Mouse (Mus musculus) urinary bladder, postnatal 25 days (tissue): ENCODE data around the gene Cntnap2.
"Not testable (repeated sequence)": the region's sequence is repeated elsewhere in the genome, so short reads cannot be mapped to it uniquely, and the experiment has no call there.

Experiments used
- DNase-seq: peaks from one replicate; pipeline ENCODE4 v3.0.0; 2022; ENCODE audit warnings: low spot score

The Cntnap2 gene

DNA sequence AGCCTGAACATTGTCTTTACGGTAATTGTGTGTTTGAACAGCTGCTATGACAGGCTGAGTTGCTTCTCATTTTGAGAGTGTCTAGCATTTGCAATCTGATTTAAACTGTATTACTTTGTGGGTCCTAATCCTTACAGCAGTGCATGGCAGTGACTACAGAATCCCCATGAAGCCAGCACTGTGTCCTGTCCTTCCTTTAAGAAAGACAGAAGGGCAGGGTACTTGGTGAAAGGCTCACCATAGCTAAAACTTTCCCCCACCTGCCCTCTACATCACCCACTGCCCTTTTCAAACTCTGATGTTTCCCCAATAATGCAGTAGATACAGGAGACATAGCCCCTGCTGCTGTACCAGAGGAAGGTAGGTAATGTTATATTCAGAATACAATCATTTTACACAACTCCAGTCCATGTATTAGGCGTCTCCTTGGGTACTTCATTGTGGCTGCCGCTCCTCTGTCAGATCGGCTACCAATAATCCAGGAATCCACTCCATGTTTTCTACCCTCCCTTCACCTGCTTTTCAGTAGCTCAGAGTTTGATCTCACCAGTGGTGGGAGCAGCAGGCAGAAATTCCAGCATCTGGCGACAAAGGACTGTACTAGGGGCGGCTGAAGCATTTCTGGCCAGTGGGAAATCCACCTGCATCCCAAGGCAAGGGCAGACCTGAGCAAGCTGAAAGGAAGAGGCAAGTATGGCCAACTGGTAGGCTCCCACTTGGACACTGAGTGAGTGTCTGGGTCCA, 2184.9 kb downstream of the Cntnap2 start:
- DNase-seq, result peak; percentile 14

DNA sequence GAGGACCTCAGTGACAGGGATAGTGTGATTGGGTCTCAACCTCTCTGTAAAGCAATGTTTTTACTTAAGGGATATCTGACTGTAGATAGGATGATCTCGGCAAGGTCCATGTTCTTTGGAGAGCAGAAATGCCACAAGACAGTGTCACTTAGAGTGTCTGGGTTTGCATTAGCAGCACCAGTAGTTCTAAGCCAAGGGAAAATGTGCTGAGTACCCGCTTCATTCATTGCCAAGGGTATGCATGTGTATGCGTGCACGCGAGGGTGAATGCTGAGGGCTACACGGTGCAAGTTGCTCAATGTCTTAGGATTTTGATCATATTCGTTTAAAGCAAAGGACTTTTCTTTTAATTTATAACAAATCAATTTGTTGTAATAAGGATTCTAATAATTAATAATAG, 2185.5 kb downstream of the Cntnap2 start:
- DNase-seq, result no peak

GRCm38 (mm10) chr6:47255270-47255669, 2196.1 kb downstream of the Cntnap2 start:
- DNase-seq, result no peak

- DNase-seq, result no peak
Measured at GRCm38 (mm10) chr6:47256227-47256887, 2197.2 kb downstream of the Cntnap2 start.

DNA sequence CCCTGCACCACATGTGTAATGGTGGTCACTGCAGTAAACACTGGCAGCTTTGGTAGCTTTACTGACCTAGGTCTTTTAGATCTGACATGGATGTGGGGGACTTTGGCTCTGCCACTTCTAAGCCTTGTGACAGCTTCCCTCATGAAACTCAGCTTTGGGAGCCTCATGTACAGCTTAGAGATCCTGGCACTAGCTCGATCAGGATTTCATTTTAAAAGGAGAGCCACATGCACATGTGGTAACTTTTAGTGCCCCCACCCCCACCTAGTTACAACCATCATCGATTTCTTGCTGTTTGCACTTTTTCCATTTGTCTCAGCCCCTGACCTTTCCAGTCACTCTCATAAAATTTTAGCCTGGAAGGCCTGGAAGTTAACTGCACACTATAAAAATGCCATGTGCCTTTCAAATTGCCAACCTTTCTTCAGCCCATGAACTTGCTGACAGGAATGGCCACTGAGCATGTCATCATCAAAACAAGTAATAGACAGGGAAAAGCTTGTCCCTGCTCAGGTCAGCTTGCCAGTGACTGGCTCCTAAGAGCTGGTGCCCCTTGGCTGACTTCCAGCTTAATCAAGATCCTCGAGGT, 2197.9 kb downstream of the Cntnap2 start:
- no peak for DNase-seq

GRCm38 (mm10) chr6:47259626-47260114, 2200.5 kb downstream of the Cntnap2 start:
- DNase-seq, result no peak

- DNase-seq, result no peak
Measured at GRCm38 (mm10) chr6:47267236-47267635, 2208.1 kb downstream of the Cntnap2 start.

- DNase-seq, result no peak
Measured at GRCm38 (mm10) chr6:47269455-47269854, 2210.3 kb downstream of the Cntnap2 start.

GRCm38 (mm10) chr6:47271576-47271975, 2212.4 kb downstream of the Cntnap2 start:
- DNase-seq, result no peak

DNA sequence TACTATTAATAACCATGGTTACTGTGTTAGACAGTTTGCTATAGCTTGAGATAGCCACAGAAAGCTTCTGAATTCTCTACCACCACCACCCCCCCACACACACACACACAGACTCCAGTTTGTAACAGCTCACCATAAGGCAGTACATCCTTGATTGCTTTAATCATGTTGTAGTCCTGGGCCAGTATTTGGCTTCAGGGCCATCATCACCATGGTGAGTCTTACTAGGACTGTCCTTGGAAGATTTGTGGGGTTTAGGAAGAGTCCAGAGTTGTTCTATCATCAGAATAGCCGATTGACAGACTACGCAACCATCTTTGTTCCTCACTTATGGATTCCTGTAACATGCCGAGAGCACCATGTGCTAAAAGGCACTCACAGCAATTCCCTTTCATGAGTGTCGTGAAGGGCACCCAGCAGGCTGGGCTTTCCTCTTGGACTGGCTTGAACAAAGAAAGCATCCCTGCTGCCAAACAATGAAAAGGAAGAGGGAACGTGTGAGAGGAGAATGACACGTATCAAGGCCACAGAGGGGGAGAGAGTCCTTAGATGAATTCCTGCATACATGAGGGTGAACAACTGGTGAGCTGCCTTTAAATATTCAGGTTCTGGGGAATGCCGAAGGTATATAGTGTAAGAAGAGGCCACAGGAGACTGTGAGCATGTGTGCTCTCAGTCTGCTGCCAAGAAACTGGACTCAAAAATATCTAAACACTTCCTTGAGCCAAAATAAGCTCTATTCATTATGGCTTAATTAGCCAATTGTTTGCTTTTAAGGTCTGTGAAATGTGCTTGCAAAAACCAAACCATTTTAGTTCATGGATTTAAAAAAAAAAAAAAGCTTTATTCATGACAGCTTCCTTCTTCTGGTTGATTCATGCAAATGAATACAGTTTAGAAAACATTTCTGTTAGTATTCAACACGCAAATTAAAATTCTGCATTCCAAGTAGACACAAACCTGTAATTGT, 2213.7 kb downstream of the Cntnap2 start:
- no peak for DNase-seq

DNA sequence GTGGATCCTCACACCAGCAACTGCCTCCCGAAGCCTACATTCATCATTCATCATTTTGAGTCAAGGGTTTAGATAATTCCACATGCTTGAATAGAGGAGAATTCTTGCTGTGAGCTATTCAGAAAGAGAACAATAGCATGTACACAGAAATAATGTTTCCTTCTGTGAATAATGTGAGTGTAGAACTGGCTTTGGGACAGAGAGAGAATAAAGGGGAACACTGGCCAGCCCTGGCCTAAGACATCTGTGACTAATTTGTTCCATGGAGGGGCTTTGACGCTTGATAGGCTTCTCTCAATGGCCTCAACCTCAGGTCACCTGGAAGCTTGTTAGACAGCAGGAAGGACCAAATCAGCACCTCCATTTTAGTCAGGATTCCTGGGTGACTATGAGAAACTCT, 2215.9 kb downstream of the Cntnap2 start:
- DNase-seq, result no peak

- DNase-seq, result no peak
Measured at GRCm38 (mm10) chr6:47279183-47279582, 2220.0 kb downstream of the Cntnap2 start.

DNA sequence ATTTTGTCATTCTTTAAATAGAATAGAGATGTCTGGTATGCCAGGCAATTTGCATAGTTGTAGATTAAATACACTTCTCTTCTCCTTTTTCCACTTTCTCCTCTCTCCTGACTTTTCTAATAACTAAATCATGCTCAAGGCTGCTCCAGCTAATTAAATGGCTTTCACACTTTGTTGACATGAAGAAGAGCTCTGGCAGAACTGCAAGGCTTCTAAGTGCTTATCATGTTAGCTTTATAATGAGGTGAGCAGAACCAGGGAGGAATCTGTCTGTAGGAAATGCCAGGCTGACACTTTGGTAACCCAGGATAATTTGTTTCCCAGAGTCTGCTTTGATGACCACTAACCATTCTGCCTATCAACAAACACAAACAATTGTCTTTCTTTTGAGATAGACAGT, 2222.4 kb downstream of the Cntnap2 start:
- no peak for DNase-seq

GRCm38 (mm10) chr6:47284794-47285193, 2225.6 kb downstream of the Cntnap2 start:
- no peak for DNase-seq

DNA sequence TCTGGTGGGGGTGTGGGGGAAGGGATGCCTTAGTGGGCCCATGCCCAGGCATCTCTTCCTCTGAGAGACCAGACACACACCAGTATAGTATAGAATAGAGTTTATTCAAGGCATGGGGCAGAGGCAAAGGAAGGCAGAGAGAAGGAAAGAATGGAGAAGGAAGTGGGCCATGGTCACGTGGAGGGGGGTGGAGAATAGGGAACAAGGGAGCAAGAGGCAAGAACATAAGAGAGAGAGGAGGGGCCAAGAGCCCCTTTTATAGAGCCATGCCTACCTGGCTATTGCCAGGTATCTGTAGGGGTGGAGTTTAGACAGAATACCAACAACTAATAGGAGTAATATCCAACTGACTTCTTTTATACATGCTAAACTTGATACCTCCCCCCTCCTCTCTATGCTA, 2226.6 kb downstream of the Cntnap2 start:
- DNase-seq, result no peak

- DNase-seq, result not testable (repeated sequence)
Measured at GRCm38 (mm10) chr6:47286247-47286967, 2227.2 kb downstream of the Cntnap2 start.

DNA sequence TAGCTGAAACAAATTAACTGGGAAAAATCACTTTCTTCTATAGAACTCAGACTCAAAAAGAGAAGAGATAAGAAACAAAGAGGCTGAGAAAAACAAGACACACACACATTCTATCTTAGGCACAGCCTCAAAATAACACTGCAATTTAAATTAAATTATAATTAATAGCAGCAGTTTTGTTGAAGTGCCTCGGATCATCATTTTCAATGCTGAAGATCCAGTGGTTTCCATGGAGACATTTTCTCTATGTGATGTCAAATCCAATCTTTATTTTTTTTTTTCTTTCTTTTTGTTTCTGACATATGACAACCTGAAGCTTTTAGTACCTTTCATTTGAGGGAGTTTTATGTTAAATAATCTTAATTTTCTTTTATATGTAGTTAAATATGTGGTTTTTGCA, 2228.6 kb downstream of the Cntnap2 start:
- DNase-seq, result no peak

DNA sequence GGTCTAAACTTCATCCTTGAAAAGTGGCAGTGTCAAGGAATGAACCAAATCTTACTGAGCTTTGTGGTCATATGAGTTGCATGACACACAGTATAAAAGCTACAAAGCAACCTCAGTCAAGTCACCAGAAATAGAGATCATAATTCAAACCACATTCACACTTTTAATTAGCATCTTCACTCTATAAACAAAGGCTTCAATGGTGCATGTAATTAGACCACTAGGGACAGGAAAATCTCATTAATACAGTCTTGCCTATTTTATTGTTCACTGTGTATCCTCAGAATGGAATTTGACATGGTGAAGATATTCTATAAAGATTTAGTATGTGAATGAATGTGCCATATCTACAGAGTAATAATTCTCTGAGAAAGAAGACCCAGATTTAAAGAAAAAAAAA, 2232.8 kb downstream of the Cntnap2 start:
- no peak for DNase-seq

DNA sequence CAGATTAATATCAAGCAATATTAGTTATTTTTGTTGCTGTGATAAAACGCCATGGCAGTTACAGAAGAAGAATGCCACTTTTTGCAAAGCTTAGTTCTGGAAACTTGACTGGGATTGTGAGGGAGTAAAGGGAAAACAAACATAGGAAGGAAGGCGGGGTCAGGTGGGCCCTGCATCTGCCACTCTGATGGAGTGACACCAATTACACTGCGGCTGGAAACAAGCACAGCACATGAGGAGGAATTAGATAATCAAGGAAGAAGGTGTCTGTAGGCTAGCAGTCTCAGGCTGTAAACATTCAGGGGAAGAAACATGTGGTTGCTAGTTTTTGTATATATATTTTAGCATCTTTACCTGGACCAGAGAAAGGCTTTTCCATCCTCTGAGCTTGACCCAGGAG, 2233.3 kb downstream of the Cntnap2 start:
- no peak for DNase-seq

- DNase-seq, result no peak
Measured at GRCm38 (mm10) chr6:47294433-47294832, 2235.3 kb downstream of the Cntnap2 start.

GRCm38 (mm10) chr6:47304848-47305490, 2245.8 kb downstream of the Cntnap2 start:
- DNase-seq, result no peak
